Mouse (Mus musculus) adrenal gland, adult 10 weeks (tissue): ENCODE measurements around the gene Gm17535. TPM values are rescaled to one million over a fixed set of nuclear protein-coding genes. Genes with fewer than 3 reads are reported as not detected.

Experiments used
- polyA plus RNA-seq: library from polyadenylated mRNA; stranded (reverse); fragments of 350-450 nt; fragmentation: Illumina TruSeq; extraction: RNeasy Lipid Tissue Mini Kit (QIAGEN cat#74804); gene quantifications from one replicate; pipeline ENCODE4 v1.2.3, GENCODE M21; 2014; ENCODE audit warnings: low read depth, low replicate concordance

Gene Gm17535
- polyA plus RNA-seq: not detected

DNA sequence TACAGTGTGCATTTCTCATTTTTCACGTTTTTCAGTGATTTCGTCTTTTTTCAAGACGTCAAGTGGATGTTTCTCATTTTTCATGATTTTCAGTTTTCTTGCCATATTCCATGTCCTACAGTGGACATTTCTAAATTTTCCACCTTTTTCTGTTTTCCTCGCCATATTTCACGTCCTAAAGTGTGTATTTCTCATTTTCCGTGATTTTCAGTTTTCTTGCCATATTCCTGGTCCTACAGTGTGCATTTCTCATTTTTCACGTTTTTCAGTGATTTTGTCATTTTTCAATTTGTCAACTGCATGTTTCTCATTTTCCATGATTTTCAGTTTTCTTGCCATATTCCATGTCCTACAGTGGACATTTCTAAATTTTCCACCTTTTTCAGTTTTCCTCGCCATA, at the start of gene Gm17535:
TSS of gene Gm17535 (plus strand) at position 301 of the 400 bp plus-strand sequence.

DNA sequence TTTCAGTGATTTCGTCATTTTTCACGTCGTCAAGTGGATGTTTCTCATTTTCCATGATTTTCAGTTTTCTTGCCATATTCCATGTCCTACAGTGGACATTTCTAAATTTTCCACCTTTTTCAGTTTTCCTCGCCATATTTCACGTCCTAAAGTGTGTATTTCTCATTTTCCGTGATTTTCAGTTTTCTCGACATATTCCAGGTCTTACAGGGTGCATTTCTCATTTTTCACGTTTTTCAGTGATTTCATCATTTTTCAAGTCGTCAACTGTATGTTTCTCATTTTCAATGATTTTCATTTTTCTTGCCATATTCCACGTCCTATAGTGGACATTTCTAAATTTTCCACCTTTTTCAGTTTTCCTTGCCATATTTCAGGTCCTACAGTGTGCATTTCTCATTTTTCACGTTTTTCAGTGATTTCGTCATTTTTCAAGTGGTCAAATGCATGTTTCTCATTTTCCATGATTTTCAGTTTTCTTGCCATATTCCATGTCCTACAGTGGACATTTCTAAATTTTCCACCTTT, 33.9 kb upstream of the Gm17535 start, which contains the start of gene Gm10722:
TSS of gene Gm10722 (plus strand) at position 478 of the 528 bp plus-strand sequence.

DNA sequence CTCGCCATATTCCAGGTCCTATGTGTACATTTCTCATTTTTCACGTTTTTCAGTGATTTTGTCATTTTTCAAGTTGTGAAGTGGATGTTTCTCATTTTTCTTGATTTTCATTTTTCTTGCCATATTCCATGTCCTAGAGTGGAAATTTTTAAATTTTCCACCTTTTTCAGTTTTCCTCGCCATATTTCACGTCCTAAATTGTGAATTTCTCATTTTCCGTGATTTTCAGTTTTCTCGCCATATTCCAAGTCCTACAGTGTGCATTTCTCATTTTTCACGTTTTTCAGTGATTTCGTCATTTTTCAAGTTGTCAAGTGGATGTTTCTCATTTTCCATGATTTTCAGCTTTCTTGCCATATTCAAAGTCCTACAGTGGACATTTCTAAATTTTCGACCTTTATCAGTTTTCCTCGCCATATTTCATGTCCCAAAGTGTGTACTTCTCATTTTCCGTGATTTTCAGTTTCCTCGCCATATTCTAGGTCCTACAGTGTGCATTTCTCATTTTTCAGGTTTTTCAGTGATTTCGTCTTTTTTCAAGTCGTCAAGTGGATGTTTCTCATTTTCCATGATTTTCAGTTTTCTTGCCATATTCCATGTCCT, 31.5 kb upstream of the Gm17535 start, which contains the start of gene Gm11168:
TSS of gene Gm11168 (plus strand) at position 553 of the 603 bp plus-strand sequence.

DNA sequence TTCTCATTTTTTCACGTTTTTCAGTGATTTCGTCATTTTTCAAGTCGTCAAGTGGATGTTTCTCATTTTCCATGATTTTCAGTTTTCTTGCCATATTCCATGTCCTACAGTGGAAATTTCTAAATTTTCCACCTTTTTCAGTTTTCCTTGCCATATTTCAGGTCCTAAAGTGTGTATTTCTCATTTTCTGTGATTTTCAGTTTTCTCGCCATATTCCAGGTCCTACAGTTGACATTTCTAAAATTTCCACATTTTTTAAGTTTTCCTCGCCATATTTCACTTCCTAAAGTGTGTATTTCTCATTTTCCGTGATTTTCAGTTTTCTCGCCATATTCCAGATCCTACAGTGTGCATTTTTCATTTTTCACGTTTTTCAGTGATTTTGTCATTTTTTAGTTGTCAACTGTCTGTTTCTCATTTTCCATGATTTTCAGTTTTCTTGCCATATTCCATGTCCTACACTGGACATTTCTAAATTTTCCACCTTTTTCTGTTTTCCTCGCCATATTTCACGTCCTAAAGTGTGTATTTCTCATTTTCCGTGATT, 21.6 kb upstream of the Gm17535 start, which contains the start of gene Gm10721:
TSS of gene Gm10721 (plus strand) at position 408 of the 547 bp plus-strand sequence.

DNA sequence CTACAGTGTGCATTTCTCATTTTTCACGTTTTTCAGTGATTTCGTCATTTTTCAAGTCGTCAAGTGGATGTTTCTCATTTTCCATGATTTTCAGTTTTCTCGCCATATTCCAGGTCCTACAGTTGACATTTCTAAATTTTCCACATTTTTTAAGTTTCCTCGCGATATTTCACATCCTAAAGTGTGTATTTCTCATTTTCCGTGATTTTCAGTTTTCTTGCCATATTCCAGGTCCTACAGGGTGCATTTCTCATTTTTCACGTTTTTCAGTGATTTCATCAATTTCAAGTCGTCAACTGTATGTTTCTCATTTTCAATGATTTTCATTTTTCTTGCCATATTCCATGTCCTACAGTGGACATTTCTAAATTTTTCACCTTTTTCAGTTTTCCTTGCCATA, 19.0 kb upstream of the Gm17535 start, which contains the start of gene Gm10720:
TSS of gene Gm10720 (plus strand) at position 301 of the 400 bp plus-strand sequence.

DNA sequence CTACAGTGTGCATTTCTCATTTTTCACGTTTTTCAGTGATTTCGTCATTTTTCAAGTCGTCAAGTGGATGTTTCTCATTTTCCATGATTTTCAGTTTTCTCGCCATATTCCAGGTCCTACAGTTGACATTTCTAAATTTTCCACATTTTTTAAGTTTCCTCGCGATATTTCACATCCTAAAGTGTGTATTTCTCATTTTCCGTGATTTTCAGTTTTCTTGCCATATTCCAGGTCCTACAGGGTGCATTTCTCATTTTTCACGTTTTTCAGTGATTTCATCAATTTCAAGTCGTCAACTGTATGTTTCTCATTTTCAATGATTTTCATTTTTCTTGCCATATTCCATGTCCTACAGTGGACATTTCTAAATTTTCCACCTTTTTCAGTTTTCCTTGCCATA, 17.3 kb upstream of the Gm17535 start, which contains the start of gene Gm10719:
TSS of gene Gm10719 (plus strand) at position 301 of the 400 bp plus-strand sequence.

DNA sequence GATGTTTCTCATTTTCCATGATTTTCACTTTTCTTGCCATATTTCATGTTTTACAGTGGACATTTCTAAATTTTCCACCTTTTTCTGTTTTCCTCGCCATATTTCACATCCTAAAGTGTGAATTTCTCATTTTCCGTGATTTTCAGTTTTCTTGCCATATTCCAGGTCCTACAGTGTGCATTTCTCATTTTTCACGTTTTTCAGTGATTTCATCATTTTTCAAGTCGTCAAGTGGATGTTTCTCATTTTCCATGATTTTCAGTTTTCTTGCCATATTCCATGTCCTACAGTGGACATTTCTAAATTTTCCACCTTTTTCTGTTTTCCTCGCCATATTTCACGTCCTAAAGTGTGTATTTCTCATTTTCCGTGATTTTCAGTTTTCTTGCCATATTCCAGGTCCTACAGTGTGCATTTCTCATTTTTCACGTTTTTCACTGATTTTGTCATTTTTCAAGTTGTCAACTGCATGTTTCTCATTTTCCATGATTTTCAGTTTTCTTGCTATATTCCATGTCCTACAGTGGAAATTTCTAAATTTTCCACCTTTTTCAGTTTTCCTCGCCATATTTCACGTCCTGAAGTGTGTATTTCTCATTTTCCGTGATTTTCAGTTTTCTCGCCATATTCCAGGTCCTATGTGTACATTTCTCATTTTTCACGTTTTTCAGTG, 11.0 kb upstream of the Gm17535 start, which contains the start of gene Gm10718:
TSS of gene Gm10718 (plus strand) at position 236 of the 673 bp plus-strand sequence.

DNA sequence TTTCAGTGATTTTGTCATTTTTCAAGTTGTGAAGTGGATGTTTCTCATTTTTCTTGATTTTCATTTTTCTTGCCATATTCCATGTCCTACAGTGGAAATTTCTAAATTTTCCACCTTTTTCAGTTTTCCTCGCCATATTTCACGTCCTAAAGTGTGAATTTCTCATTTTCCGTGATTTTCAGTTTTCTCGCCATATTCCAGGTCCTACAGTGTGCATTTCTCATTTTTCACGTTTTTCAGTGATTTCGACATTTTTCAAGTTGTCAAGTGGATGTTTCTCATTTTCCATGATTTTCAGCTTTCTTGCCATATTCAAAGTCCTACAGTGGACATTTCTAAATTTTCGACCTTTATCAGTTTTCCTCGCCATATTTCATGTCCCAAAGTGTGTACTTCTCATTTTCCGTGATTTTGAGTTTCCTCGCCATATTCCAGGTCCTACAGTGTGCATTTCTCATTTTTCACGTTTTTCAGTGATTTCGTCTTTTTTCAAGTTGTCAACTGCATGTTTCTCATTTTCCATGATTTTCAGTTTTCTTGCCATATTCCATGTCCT, 9.4 kb upstream of the Gm17535 start, which contains the start of gene Gm10717:
TSS of gene Gm10717 (plus strand) at position 506 of the 556 bp plus-strand sequence.

DNA sequence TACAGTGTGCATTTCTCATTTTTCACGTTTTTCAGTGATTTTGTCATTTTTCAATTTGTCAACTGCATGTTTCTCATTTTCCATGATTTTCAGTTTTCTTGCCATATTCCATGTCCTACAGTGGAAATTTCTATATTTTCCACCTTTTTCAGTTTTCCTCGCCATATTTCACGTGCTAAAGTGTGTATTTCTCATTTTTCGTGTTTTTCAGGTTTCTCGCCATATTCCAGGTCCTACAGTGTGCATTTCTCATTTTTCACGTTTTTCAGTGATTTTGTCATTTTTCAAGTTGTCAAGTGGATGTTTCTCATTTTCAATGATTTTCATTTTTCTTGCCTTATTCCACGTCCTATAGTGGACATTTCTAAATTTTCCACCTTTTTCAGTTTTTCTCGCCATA, 2.2 kb downstream of the Gm17535 start, which contains the start of gene Gm10715:
TSS of gene Gm10715 (plus strand) at position 301 of the 400 bp plus-strand sequence.

Other genes starting within 250 kb of the Gm17535 start
- gene Gm10722, start 33.7 kb upstream of the Gm17535 start, polyA plus RNA-seq: not detected
- not detected for gene Gm11168, start 31.3 kb upstream of the Gm17535 start, polyA plus RNA-seq
- gene Gm10721, start 21.5 kb upstream of the Gm17535 start, polyA plus RNA-seq: not detected
- not detected for gene Gm10720, start 18.9 kb upstream of the Gm17535 start, polyA plus RNA-seq
- gene Gm10719, start 17.2 kb upstream of the Gm17535 start, polyA plus RNA-seq: not detected
- not detected for gene Gm10718, start 11.1 kb upstream of the Gm17535 start, polyA plus RNA-seq
- not detected for gene Gm10717, start 9.2 kb upstream of the Gm17535 start, polyA plus RNA-seq
- not detected for gene Gm10715, start 2.3 kb downstream of the Gm17535 start, polyA plus RNA-seq